Mouse (Mus musculus): ENCODE results near the gene Usp42.

GRCm38 (mm10) chr5:143749630-143750208, 17.6 kb upstream of the Usp42 start:
- no peak for TF ChIP-seq CTCF (conservative IDR thresholded peaks at IDR 0.05; ENCODE audit: insufficient read depth, insufficient read length, low read depth, low read length)
- TF ChIP-seq POLR2A (IDR thresholded peaks at IDR 0.05; ENCODE audit: low read depth, low read length): no peak
